Mouse (Mus musculus) liver, embryonic 14.5 days (tissue): ENCODE results near the gene Arglu1. TPM values are rescaled to one million over a fixed set of nuclear protein-coding genes. Genes with fewer than 3 reads are reported as not detected.

Experiments used
- ATAC-seq: fragments of 200-750 bp; cut with Nextera tagmentation; 2 replicates; pipeline ENCODE4 v1.8.0; 2017; ENCODE audit warnings: moderate number of reproducible peaks, mild to moderate bottlenecking, moderate library complexity; ENCODE audit not compliant: insufficient read depth
- DNase-seq, 3 experiments: peaks; one replicate each; pipeline ENCODE4 v3.0.0-alpha.2; 2012 to 2013; ENCODE audit warnings: low read depth in 3 of 3, low spot score in 3 of 3
- H3K27ac ChIP-seq: fragments of 300-500 bp; sonication (generic); 2 replicates; pipeline ENCODE4 v1.5.1; 2014; ENCODE audit warnings: moderate library complexity, mild to moderate bottlenecking, control low read depth, inconsistent platforms
- H3K27me3 ChIP-seq: fragments of 300-500 bp; sonication (generic); 2 replicates; pipeline ENCODE4 v1.6.1; 2014; ENCODE audit warnings: mild to moderate bottlenecking, low read length, moderate library complexity; ENCODE audit not compliant: control insufficient read depth, insufficient read depth
- H3K36me3 ChIP-seq: fragments of 300-500 bp; sonication (generic); replicated peaks from 2 replicates; pipeline ENCODE4 v1.6.1; 2014; ENCODE audit warnings: low read depth; ENCODE audit not compliant: control insufficient read depth, insufficient read depth
- H3K4me1 ChIP-seq, 2 experiments: fragments of 200-500 bp in 1 of 2; fragments of 300-500 bp in 1 of 2; sonication (generic) in 1 of 2; replicated peaks; 2 replicates each; pipeline ENCODE4 v1.6.1; 2012 to 2014; ENCODE audit warnings: antibody characterized with exemption in 1 of 2, inconsistent platforms in 1 of 2, low read length in 1 of 2; ENCODE audit not compliant: control insufficient read depth in 2 of 2, insufficient read depth in 2 of 2
- H3K4me2 ChIP-seq: fragments of 300-500 bp; sonication (generic); 2 replicates; pipeline ENCODE4 v1.6.1; 2014; ENCODE audit warnings: low read depth, mild to moderate bottlenecking, control low read depth, moderate library complexity
- H3K4me3 ChIP-seq, 2 experiments: fragments of 200-500 bp in 1 of 2; fragments of 300-500 bp in 1 of 2; sonication (generic) in 1 of 2; 2 replicates each; pipeline ENCODE4 v1.5.1; 2012 to 2014; ENCODE audit warnings: low read depth in 2 of 2, low read length in 2 of 2, mild to moderate bottlenecking in 2 of 2, control low read depth in 1 of 2, inconsistent platforms in 1 of 2, moderate library complexity in 1 of 2; ENCODE audit not compliant: insufficient read depth in 1 of 2
- H3K9ac ChIP-seq: fragments of 300-500 bp; sonication (generic); replicated peaks from 2 replicates; pipeline ENCODE4 v1.6.1; 2014; ENCODE audit warnings: mild to moderate bottlenecking, control low read depth, moderate library complexity
- H3K9me3 ChIP-seq: fragments of 300-500 bp; sonication (generic); 2 replicates; pipeline ENCODE4 v1.6.1; 2016; ENCODE audit warnings: low read length, mixed read lengths; ENCODE audit not compliant: control insufficient read depth
- CTCF ChIP-seq: IDR thresholded peaks from 2 replicates; pipeline ENCODE4 v1.5.1; 2016; ENCODE audit warnings: antibody characterized with exemption, low read depth, control low read depth
- EP300 ChIP-seq: IDR thresholded peaks from 2 replicates; pipeline ENCODE4 v1.6.1; 2016; ENCODE audit warnings: antibody characterized with exemption, low read depth
- WGBS: fragments of 180-500 bp; shearing (Covaris S2); extraction: QIAGEN DNeasy Blood & Tissue Kit; methylation state at CpG from one replicate; pipeline ENCODE4 v1.1.7; 2014; ENCODE audit not compliant: insufficient replicate concordance; 5-methylcytosine and 5-hydroxymethylcytosine counted together
- polyA plus RNA-seq, 2 experiments: library from polyadenylated mRNA; depleted of rRNA in 1 of 2; stranded (reverse) in 1 of 2; unstranded in 1 of 2; fragments of >200 nt; fragmentation: Nextera tagmentation in 1 of 2; extraction: Ambion mirVana in 1 of 2; gene quantifications; 2 replicates each; pipeline versions ENCODE4 v1.2.1 to v1.2.3; 2012 to 2014

Arglu1 gene
- polyA plus RNA-seq, 2 experiments: 31.5 to 37.1 TPM

DNA sequence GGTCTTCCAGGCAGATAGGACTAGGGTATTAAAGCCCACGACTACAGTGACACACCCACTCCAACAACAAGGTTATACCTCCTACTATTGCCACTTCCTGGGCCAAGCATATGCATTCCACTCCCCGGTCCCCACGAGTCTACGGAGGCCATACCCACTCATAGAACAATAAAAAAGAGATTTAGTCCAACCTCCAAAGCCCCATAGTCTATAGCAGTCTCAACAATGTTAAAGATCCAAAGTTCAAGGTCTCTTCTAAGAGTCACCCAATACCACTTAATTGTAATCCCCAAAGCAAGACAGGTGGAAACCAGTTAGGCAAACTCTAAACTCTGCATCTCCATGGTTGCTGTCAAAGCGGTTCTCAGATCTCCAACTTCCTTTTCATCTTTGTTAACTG, 15.5 kb downstream of the Arglu1 start:
- H3K27me3 ChIP-seq: no peaks in the 10 kb centered on the region
- TF ChIP-seq CTCF: no peak
- no peak overlapping the region for H3K4me3 ChIP-seq
- H3K4me2 ChIP-seq: no peak overlapping the region
- H3K27ac ChIP-seq: no peak overlapping the region
- ATAC-seq (no peak), DNase-seq (no peak)
- no peaks in the 10 kb centered on the region for H3K9me3 ChIP-seq
- H3K9ac ChIP-seq: no peak overlapping the region
- H3K36me3 ChIP-seq: peaks cover 30% of the 10 kb centered on the region
- 0 out of 4 replicates have a peak, but pooled peaks cover 0 to 2% of the 10 kb centered on the region in 2 experiments for H3K4me1 ChIP-seq
- 76% methylated on average over 5 of the region's 5 CpGs for WGBS

DNA sequence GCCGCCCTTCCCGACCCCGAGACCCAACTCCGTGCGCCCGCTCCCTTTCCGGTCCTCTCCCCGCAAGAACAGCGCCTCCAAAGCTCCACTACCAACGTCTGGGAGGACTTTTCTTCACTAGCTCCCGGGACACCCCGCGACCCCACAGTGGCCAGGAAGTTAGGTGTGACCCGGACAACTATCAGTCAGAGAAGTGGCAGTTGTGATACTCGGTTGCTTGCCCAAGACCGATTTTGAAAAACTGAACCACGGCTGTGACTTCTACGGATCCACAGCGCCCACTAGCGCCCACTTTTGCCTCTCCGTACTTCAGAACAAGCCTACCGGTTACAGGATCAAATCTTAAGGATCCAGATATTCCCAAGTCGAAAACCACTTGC, 28.6 kb downstream of the Arglu1 start:
- ATAC-seq (peak; percentile 43), DNase-seq (peak; percentile 59 to 68 (median 63))
- Histone ChIP-seq H3K27me3 (peaks cover 35% of the 10 kb centered on the region), H3K36me3 (peaks cover 8% of the 10 kb centered on the region), H3K9ac (peak overlapping the region; percentile 37; the same call in 1 of the 2 replicates), H3K9me3 (no peaks in the 10 kb centered on the region), H3K27ac (no peak overlapping the region), H3K4me3 (peak overlapping the region; percentile 53 to 58), H3K4me2 (peak overlapping the region; percentile 91), H3K4me1 (peaks cover 0 to 2% of the 10 kb centered on the region in 2 experiments; a peak in 1 of 4 replicates)
- under 1% methylated on average over 23 of the region's 23 CpGs for WGBS
- TF ChIP-seq EP300 (no peak), CTCF (peak; percentile 83)

- ATAC-seq (peak; percentile 89), DNase-seq (peak; percentile 60 to 64 (median 63))
- Histone ChIP-seq H3K27me3 (peaks cover 35% of the 10 kb centered on the region), H3K4me3 (peak within 1 kb of the TSS; percentile 53 to 58), H3K36me3 (peaks cover 3% of the 10 kb centered on the region; the same call in 1 of the 2 replicates), H3K9me3 (no peaks in the 10 kb centered on the region), H3K9ac (peak within 1 kb of the TSS; percentile 37; the same call in 1 of the 2 replicates), H3K4me1 (peaks cover 0 to 2% of the 10 kb centered on the region in 2 experiments; a peak in 1 of 4 replicates), H3K27ac (no peak within 1 kb of the TSS), H3K4me2 (peak within 1 kb of the TSS; percentile 91)
- WGBS: under 1% methylated on average over 64 of the region's 70 CpGs
- TF ChIP-seq EP300 (no peak), CTCF (no peak)
Observed at GRCm38 (mm10) chr8:8661103-8661758, 29.1 kb downstream of the Arglu1 start, which contains the start of gene Efnb2. Gene Efnb2, minus strand, starts transcription at chr8:8661242.

- Histone ChIP-seq H3K9me3 (no peaks in the 10 kb centered on the region), H3K4me1 (peaks cover 0 to 2% of the 10 kb centered on the region in 2 experiments; a peak in 1 of 4 replicates), H3K27me3 (peaks cover 35% of the 10 kb centered on the region), H3K9ac (no peak overlapping the region), H3K4me2 (peak overlapping the region; percentile 91), H3K27ac (no peak overlapping the region), H3K4me3 (peak overlapping the region; percentile 29 to 53), H3K36me3 (peaks cover 3% of the 10 kb centered on the region; the same call in 1 of the 2 replicates)
- ATAC-seq (peak; percentile 33), DNase-seq (no peak)
- TF ChIP-seq CTCF: no peak
- TF ChIP-seq EP300: no peak
- under 1% methylated on average over 88 of the region's 88 CpGs for WGBS
Observed at GRCm38 (mm10) chr8:8660307-8661098, 29.8 kb downstream of the Arglu1 start.
